Mouse (Mus musculus) lung, postnatal 0 days (tissue): ENCODE data around the gene Rin1. TPM values are rescaled to one million over a fixed set of nuclear protein-coding genes. Genes with fewer than 3 reads are reported as not detected.

Source experiments
- ATAC-seq: fragments of 200-750 bp; cut with Nextera tagmentation; 2 replicates; pipeline ENCODE4 v1.8.0; 2017; ENCODE audit warnings: moderate library complexity
- DNase-seq: peaks from one replicate; pipeline ENCODE4 v3.0.0-alpha.2; 2016; ENCODE audit warnings: low spot score
- H3K27ac ChIP-seq: fragments of 300-500 bp; sonication (generic); 2 replicates; pipeline ENCODE4 v1.5.1; 2014; ENCODE audit warnings: antibody characterized with exemption, mild to moderate bottlenecking, low read length, mixed read lengths
- H3K27me3 ChIP-seq: fragments of 300-500 bp; sonication (generic); replicated peaks from 2 replicates; pipeline ENCODE4 v1.6.1; 2014; ENCODE audit warnings: low read length, mixed read lengths; ENCODE audit not compliant: insufficient read depth
- H3K36me3 ChIP-seq: fragments of 300-500 bp; sonication (generic); 2 replicates; pipeline ENCODE4 v1.6.1; 2014; ENCODE audit warnings: low read length, mixed read lengths; ENCODE audit not compliant: insufficient read depth
- H3K4me1 ChIP-seq: fragments of 300-500 bp; sonication (generic); 2 replicates; pipeline ENCODE4 v1.6.1; 2014; ENCODE audit warnings: antibody characterized with exemption, low read depth, low read length, mixed read lengths; ENCODE audit not compliant: insufficient read depth
- H3K4me2 ChIP-seq: fragments of 300-500 bp; sonication (generic); replicated peaks from 2 replicates; pipeline ENCODE4 v1.6.1; 2014; ENCODE audit warnings: low read depth, mild to moderate bottlenecking, low read length, moderate library complexity, mixed read lengths
- H3K4me3 ChIP-seq: fragments of 300-500 bp; sonication (generic); 2 replicates; pipeline ENCODE4 v1.5.1; 2014; ENCODE audit warnings: low read depth, low read length
- H3K9ac ChIP-seq: fragments of 300-500 bp; sonication (generic); replicated peaks from 2 replicates; pipeline ENCODE4 v1.6.1; 2014; ENCODE audit warnings: low read depth, mild to moderate bottlenecking
- H3K9me3 ChIP-seq: fragments of 300-500 bp; sonication (generic); 2 replicates; pipeline ENCODE4 v1.6.1; 2016; ENCODE audit warnings: low read length, mixed read lengths
- CTCF ChIP-seq: IDR thresholded peaks from 2 replicates; pipeline ENCODE4 v1.5.1; 2016; ENCODE audit warnings: antibody characterized with exemption, mild to moderate bottlenecking
- EP300 ChIP-seq: IDR thresholded peaks from 2 replicates; pipeline ENCODE4 v1.6.1; 2016; ENCODE audit warnings: antibody characterized with exemption, mild to moderate bottlenecking, control low read depth
- WGBS: fragments of 180-500 bp; shearing (Covaris S2); extraction: QIAGEN DNeasy Blood & Tissue Kit; methylation state at CpG from one replicate; pipeline ENCODE4 v1.1.7; 2014; 5-methylcytosine and 5-hydroxymethylcytosine counted together
- polyA plus RNA-seq: library from polyadenylated mRNA; unstranded; fragments of >200 nt; fragmentation: Nextera tagmentation; extraction: Ambion mirVana; gene quantifications from 2 replicates; pipeline ENCODE4 v1.2.1, GENCODE M21; 2015

The Rin1 gene
- polyA plus RNA-seq, 1 experiment from 2014 or later = 1.7 TPM

DNA sequence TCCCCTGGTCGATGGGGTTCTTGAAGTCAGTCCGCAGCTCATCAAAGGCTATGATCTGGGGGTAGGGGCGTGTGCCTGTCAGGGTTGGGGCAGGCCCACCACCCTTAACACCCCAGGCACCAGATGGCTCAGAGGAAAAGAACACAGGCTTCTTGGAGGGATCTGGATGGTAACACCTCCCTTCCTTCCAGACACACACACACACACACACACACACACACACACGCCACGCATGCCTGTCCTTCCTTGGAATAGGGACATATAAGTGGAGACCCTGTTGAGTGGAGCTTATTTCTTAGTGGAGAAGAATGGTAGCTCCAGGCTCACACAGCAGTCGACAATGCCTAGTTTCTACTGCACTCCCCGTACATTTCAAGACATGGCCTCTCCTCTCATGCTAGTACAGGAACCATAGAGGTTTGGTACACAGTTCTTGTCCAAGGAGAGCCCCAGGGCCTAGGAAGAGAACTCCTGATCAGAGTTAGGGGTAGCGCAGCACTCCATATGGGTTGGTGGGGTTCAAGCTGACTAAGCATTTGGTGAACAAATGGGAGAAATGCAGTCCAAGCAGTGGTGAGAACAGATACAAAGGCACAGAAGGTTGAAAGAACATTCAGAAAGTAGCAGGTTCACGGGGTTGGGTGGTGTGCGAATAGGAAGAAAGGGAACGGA, 44.6 kb downstream of the Rin1 start:
- Histone ChIP-seq H3K9ac (no peak overlapping the region), H3K4me3 (no peak overlapping the region), H3K4me1 (peaks cover 4% of the 10 kb centered on the region; the same call in 1 of the 2 replicates), H3K36me3 (peaks cover 13% of the 10 kb centered on the region; the same call in 1 of the 2 replicates), H3K9me3 (no peaks in the 10 kb centered on the region), H3K27ac (no peak overlapping the region), H3K27me3 (no peaks in the 10 kb centered on the region), H3K4me2 (no peak overlapping the region)
- WGBS = 40% methylated on average over 11 of the region's 11 CpGs
- no peak for TF ChIP-seq CTCF
- TF ChIP-seq EP300 = no peak
- no peak for DNase-seq
- ATAC-seq = 0 out of 2 replicates have a peak, but pooled peaks have one; percentile 2

DNA sequence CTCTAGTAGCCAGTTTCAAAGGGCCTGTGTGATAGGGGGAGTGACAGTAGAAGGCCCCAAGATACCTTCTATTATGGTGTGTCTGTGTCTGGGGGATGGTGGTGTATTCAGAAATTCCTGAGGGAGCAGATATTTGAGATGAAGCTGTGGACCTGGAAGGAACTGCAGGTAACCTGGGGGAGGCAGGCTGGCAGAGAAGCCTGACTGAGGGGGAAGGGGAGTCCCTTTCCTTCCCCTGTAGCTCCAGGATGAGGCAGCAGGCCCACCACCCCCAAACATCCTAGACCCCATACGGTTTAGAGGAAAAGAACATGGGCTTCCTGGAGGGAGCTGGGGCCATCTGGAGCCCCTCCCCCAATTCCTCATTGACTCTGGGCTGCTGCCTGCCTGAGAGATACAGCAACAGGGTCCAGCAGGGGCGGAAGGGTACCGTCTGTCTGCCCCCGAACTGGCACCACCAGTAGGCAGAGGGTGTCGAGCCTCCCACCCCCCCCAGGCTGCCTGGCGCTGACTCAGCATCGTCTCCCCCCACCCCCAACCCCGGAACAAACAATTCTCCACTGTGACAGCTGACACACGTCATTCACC, 45.7 kb downstream of the Rin1 start:
- Histone ChIP-seq H3K9ac (no peak overlapping the region), H3K27ac (no peak overlapping the region), H3K36me3 (peaks cover 19% of the 10 kb centered on the region; the same call in 1 of the 2 replicates), H3K27me3 (no peaks in the 10 kb centered on the region), H3K4me2 (no peak overlapping the region), H3K4me1 (peaks cover 4% of the 10 kb centered on the region; the same call in 1 of the 2 replicates), H3K4me3 (no peak overlapping the region), H3K9me3 (no peaks in the 10 kb centered on the region)
- ATAC-seq (no peak), DNase-seq (no peak)
- TF ChIP-seq EP300 (no peak), CTCF (no peak)
- WGBS = 8% methylated on average over 9 of the region's 9 CpGs

DNA sequence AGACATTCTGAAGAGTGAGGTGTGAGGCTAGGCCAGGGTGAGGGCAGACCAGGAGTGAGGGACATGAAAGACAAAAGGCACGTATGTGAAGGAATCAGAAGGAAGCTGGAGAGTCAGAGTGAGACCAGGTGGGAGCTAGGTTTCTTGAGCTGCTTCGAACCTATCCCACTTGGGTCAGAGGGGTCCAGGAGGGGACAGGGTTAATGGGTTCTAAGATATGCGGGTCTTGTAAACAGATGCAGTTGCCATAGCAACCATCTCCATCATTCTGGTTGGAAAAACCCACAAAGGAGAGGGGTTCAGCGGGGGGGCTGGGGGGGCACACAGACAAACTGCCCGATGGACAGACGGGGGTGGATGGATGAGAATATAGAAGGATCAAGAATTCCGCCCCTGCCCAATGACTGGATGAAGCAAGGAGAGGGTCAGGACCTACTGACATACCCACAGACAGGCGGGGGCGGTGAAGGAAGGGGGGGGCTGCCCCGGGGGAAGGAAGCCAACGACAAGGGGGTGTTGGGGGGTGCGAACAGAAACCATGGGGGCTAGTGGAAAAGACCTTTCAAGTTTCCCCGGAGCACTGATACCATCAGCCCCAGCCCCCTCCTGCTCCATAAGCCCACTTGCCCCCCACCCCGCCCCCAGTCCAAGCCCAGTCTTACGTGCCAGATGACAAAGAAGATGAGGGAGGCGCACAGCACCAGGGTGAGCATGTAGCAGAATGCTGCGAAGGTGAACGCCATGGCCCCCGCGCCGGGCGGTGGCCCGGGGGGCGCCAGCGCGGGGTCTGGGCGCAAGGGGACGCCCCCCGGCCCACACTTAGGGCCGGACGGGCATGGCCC, 47.5 kb downstream of the Rin1 start:
- ATAC-seq (no peak; the same call in 1 of the 2 replicates), DNase-seq (no peak)
- Histone ChIP-seq H3K9ac (no peak overlapping the region), H3K27ac (no peak overlapping the region), H3K27me3 (no peaks in the 10 kb centered on the region), H3K36me3 (peaks cover 22% of the 10 kb centered on the region), H3K9me3 (no peaks in the 10 kb centered on the region), H3K4me2 (peak overlapping the region; percentile 80), H3K4me3 (peak overlapping the region; percentile 28), H3K4me1 (peaks cover 4% of the 10 kb centered on the region; the same call in 1 of the 2 replicates)
- no peak for TF ChIP-seq CTCF
- TF ChIP-seq EP300 = no peak
- WGBS = 10% methylated on average over 30 of the region's 31 CpGs

DNA sequence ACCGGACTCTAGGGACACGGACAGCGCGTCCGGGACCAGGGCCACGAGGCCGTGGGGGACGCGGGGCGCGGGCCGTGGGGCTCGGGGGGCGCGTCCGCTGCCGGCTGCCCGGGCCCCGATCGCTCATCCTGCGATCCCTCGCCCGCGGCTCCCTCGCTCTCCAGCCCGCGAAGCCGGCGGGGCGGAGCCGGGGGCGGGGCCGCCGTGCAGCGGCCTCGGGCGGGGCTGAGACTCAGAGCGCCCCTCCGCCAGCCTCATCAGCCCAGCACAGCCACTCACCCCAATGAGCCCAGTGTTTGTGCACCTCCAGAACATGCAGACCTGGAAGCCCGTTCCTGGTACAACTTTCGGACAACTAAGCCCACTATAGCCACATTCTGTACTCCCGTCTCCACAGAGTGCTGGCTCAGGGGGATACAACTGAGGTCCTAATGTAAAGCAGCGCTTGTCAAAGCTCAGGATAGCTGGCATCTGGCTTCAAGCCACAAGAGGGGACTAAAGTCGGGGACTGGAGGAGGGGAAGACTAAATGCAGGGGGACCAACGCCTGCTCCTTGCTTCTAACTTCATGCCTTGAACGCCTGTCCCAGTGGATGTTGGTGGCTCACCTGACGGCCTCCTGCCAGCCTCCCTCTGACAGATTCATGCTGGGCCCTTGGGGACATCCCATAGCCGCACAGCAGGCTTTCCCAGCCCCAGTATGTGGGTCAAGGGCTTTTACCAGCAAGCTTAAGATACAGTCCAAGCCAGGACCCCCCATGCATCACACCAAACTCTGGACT, 48.3 kb downstream of the Rin1 start, which contains the start of gene Cnih2:
TSS of gene Cnih2 (minus strand) at position 159 of the 781 bp plus-strand sequence.
- ATAC-seq = peak; percentile 57
- 6% methylated on average over 34 of the region's 48 CpGs for WGBS
- Histone ChIP-seq H3K4me3 (peak within 1 kb of the TSS; percentile 28), H3K4me1 (peaks cover 4% of the 10 kb centered on the region; the same call in 1 of the 2 replicates), H3K9ac (no peak within 1 kb of the TSS), H3K27ac (no peak within 1 kb of the TSS), H3K27me3 (no peaks in the 10 kb centered on the region), H3K36me3 (peaks cover 30% of the 10 kb centered on the region), H3K4me2 (peak within 1 kb of the TSS; percentile 80), H3K9me3 (no peaks in the 10 kb centered on the region)
- no peak for TF ChIP-seq EP300
- TF ChIP-seq CTCF = no peak
- peak; percentile 63 for DNase-seq

DNA sequence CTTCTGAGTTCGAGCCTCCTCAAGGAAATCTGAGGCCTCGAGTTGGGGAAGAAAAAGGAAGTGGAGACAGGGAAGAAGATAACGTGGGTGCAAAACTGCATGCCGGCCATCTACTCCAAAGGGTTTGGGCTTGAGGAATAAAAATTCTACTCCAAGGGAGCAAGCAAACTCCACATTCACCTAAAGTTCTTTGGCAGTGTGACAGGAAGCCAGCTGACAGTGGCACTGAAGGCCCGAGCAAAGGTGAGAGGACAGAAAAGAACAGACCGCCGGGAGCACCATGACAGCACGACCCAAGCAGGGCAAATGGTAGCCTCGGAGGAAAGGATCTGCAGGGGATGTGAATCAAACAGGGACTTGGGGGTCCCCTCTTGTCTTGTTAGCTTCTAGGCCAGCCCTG, 55.8 kb downstream of the Rin1 start:
- WGBS = 3% methylated on average over 9 of the region's 9 CpGs
- Histone ChIP-seq H3K4me1 (peaks cover 7% of the 10 kb centered on the region; the same call in 1 of the 2 replicates), H3K9ac (peak overlapping the region; percentile 82), H3K4me2 (peak overlapping the region; percentile 91), H3K27ac (peak overlapping the region; percentile 92), H3K9me3 (no peaks in the 10 kb centered on the region), H3K36me3 (peaks cover 33% of the 10 kb centered on the region), H3K27me3 (no peaks in the 10 kb centered on the region), H3K4me3 (peak overlapping the region; percentile 87)
- ATAC-seq = no peak
- no peak for DNase-seq
- TF ChIP-seq CTCF (no peak), EP300 (no peak)

Other genes starting within 250 kb of the Rin1 start
- gene Gm21992, start 238.9 kb upstream of the Rin1 start, polyA plus RNA-seq = 13.9 and 19.7 TPM in 2 replicates
- 24.3 and 25.1 TPM in 2 replicates for gene Rbm14, start 238.8 kb upstream of the Rin1 start, polyA plus RNA-seq
- gene Ccs, start 211.1 kb upstream of the Rin1 start, polyA plus RNA-seq = 53.0 and 54.5 TPM in 2 replicates
- 0.51 and 0.62 TPM in 2 replicates for gene Ccdc87, start 211.1 kb upstream of the Rin1 start, polyA plus RNA-seq
- gene Ctsf, start 195.4 kb upstream of the Rin1 start, polyA plus RNA-seq = 34.2 and 35.2 TPM in 2 replicates
- 0.27 and 0.40 TPM in 2 replicates for gene Actn3, start 172.6 kb upstream of the Rin1 start, polyA plus RNA-seq
- 8.1 and 9.1 TPM in 2 replicates for gene Zdhhc24, start 171.8 kb upstream of the Rin1 start, polyA plus RNA-seq
- 1.6 and 1.9 TPM in 2 replicates for gene Bbs1, start 143.9 kb upstream of the Rin1 start, polyA plus RNA-seq
- 47.6 and 47.7 TPM in 2 replicates for gene Dpp3, start 122.2 kb upstream of the Rin1 start, polyA plus RNA-seq
- 0.85 and 1.8 TPM in 2 replicates for gene Peli3, start 107.4 kb upstream of the Rin1 start, polyA plus RNA-seq
- 52.1 and 55.1 TPM in 2 replicates for gene Mrpl11, start 88.3 kb upstream of the Rin1 start, polyA plus RNA-seq
- 0.04 TPM in 1 of 2 replicates, not detected in the other for gene Npas4, start 60.2 kb upstream of the Rin1 start, polyA plus RNA-seq
- 0.88 TPM in 2 replicates for gene Slc29a2, start 26.6 kb upstream of the Rin1 start, polyA plus RNA-seq
- gene B4gat1, start 11.7 kb upstream of the Rin1 start, polyA plus RNA-seq = 33.8 and 36.3 TPM in 2 replicates
- 1.1 and 1.6 TPM in 2 replicates for gene AC124502.3, start 11.6 kb upstream of the Rin1 start, polyA plus RNA-seq
- 40.8 and 47.6 TPM in 2 replicates for gene Brms1, start 9.1 kb upstream of the Rin1 start, polyA plus RNA-seq
- 23.1 and 25.1 TPM in 2 replicates for gene Cd248, start 17.6 kb downstream of the Rin1 start, polyA plus RNA-seq
- 4.1 and 4.5 TPM in 2 replicates for gene Tmem151a, start 35.0 kb downstream of the Rin1 start, polyA plus RNA-seq
- gene Yif1a, start 38.1 kb downstream of the Rin1 start, polyA plus RNA-seq = 93.3 and 105 TPM in 2 replicates
- gene Cnih2, start 48.0 kb downstream of the Rin1 start, polyA plus RNA-seq = 0.70 and 0.89 TPM in 2 replicates
- gene Rab1b, start 56.6 kb downstream of the Rin1 start, polyA plus RNA-seq = 228 and 240 TPM in 2 replicates
- gene Klc2, start 68.1 kb downstream of the Rin1 start, polyA plus RNA-seq = 10.1 and 10.8 TPM in 2 replicates
- gene Pacs1, start 222.6 kb downstream of the Rin1 start, polyA plus RNA-seq = 9.3 and 10.4 TPM in 2 replicates
- 200 TPM in 2 replicates for gene Sf3b2, start 245.0 kb downstream of the Rin1 start, polyA plus RNA-seq
- gene Gal3st3, start 247.8 kb downstream of the Rin1 start, polyA plus RNA-seq = 0.55 and 0.57 TPM in 2 replicates